Mouse (Mus musculus): ENCODE data around the gene Tspan2. TPM values are rescaled to one million over a fixed set of nuclear protein-coding genes. Genes with fewer than 3 reads are reported as not detected.
A peak's percentile ranks its signal among the peaks of the same experiment; 100 is the strongest.

The Tspan2 gene
- polyA plus RNA-seq, 1 experiment from 2014 or later, result 8.6 TPM

- H3K9ac ChIP-seq (replicated peaks), result no peak overlapping the region
- 0 out of 2 replicates have a peak, but pooled peaks cover 3% of the 10 kb centered on the region for H3K4me1 ChIP-seq
- WGBS, result 90% methylated on average over 8 of the region's 8 CpGs
- H3K27me3 ChIP-seq, result 0 out of 2 replicates have a peak, but pooled peaks cover 8% of the 10 kb centered on the region
- H3K4me3 ChIP-seq, result no peak overlapping the region
- H3K27ac ChIP-seq (replicated peaks), result no peak overlapping the region
- H3K36me3 ChIP-seq, result no peaks in the 10 kb centered on the region
- H3K9me3 ChIP-seq, result no peaks in the 10 kb centered on the region
- H3K4me2 ChIP-seq (replicated peaks), result no peak overlapping the region
- no peak for ATAC-seq (ENCODE audit: low FRiP score, low read depth)
Measured at GRCm38 (mm10) chr3:102715839-102716238, 18.5 kb upstream of the Tspan2 start.

GRCm38 (mm10) chr3:102717586-102718285, 16.6 kb upstream of the Tspan2 start:
- no peak for ATAC-seq (ENCODE audit: low FRiP score, low read depth)
- Histone ChIP-seq H3K9ac (replicated peaks) (no peak overlapping the region), H3K9me3 (no peaks in the 10 kb centered on the region), H3K4me2 (replicated peaks) (no peak overlapping the region), H3K27me3 (0 out of 2 replicates have a peak, but pooled peaks cover 8% of the 10 kb centered on the region), H3K27ac (replicated peaks) (no peak overlapping the region), H3K4me1 (0 out of 2 replicates have a peak, but pooled peaks cover 3% of the 10 kb centered on the region), H3K36me3 (no peaks in the 10 kb centered on the region), H3K4me3 (no peak overlapping the region)
- 52% methylated on average over 3 of the region's 3 CpGs for WGBS

DNA sequence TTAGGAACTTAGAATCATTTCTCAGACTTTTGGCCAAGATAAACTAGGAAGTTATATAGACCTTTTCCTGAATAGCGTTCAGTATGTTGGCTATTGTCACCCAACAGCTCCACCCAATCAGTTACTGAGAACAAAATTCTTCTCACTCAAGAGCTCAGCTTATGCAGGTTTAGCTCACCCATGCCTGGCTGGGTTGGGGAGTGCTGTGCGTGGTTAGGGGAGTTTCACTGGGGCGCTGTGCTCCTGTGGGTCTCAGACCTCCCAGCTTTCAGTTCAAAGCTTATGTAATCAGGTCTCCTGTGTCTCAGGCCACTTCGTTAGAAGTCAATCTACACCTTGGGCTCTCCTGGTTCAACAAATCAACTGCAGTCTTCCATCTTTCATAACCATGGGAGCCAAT, 11.2 kb upstream of the Tspan2 start:
- H3K27me3 ChIP-seq, result no peaks in the 10 kb centered on the region
- WGBS, result 74% methylated on average over 4 of the region's 4 CpGs
- ATAC-seq (ENCODE audit: low FRiP score, low read depth), result no peak

GRCm38 (mm10) chr3:102723841-102724570, 10.3 kb upstream of the Tspan2 start:
- H3K4me2 ChIP-seq (replicated peaks), result no peak overlapping the region
- H3K36me3 ChIP-seq, result no peaks in the 10 kb centered on the region
- no peak overlapping the region for H3K27ac ChIP-seq (replicated peaks)
- no peaks in the 10 kb centered on the region for H3K27me3 ChIP-seq
- H3K4me1 ChIP-seq, result 0 out of 2 replicates have a peak, but pooled peaks cover 4% of the 10 kb centered on the region
- no peak overlapping the region for H3K9ac ChIP-seq (replicated peaks)
- no peak for ATAC-seq (ENCODE audit: low FRiP score, low read depth)
- H3K4me3 ChIP-seq, result no peak overlapping the region
- H3K9me3 ChIP-seq, result no peaks in the 10 kb centered on the region
- 73% methylated on average over 6 of the region's 6 CpGs for WGBS

More for the DNA sequence above, 11.2 kb upstream of the Tspan2 start:
- no peak overlapping the region for H3K4me3 ChIP-seq
- H3K4me1 ChIP-seq, result 0 out of 2 replicates have a peak, but pooled peaks cover 4% of the 10 kb centered on the region
- no peaks in the 10 kb centered on the region for H3K36me3 ChIP-seq
- H3K27ac ChIP-seq (replicated peaks), result no peak overlapping the region
- no peaks in the 10 kb centered on the region for H3K9me3 ChIP-seq
- no peak overlapping the region for H3K9ac ChIP-seq (replicated peaks)
- no peak overlapping the region for H3K4me2 ChIP-seq (replicated peaks)

DNA sequence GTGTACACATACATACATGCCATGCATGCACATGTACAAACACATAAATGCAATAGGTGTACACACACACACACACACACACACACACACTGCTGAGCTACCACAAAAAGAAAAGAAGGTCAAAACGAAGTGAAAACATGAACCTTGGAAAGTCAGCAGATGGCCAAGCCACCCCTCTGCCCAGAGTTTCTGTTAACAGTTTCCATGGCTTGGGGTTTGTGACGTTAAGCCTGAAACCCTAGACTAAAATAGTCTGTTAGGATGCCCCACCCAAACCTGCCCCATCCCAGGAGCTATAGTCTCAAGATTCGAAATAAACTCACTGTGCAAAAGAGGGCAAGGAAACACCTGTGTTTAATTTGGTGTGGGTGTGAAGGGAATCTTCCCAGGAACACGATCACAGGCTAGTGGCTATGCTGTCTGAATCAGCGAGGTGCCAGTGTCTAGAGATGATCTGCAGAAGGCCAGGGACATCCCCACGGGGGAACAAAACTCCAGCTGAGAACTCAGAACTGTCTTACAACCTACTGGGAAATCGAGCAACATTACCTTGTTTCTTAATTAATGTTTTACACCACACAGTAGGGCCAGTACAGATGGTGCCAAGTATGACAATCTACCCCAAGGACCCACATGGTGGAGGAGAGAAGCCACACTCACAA, 9.4 kb upstream of the Tspan2 start:
- WGBS, result 79% methylated on average over 7 of the region's 7 CpGs

GRCm38 (mm10) chr3:102729416-102729815, 4.9 kb upstream of the Tspan2 start:
- Histone ChIP-seq H3K4me1 (peaks cover 5% of the 10 kb centered on the region; the same call in 1 of the 2 replicates), H3K9me3 (no peaks in the 10 kb centered on the region), H3K27me3 (peaks cover 14% of the 10 kb centered on the region; the same call in 1 of the 2 replicates), H3K9ac (replicated peaks) (no peak overlapping the region), H3K36me3 (no peaks in the 10 kb centered on the region), H3K4me2 (replicated peaks) (no peak overlapping the region), H3K27ac (replicated peaks) (no peak overlapping the region), H3K4me3 (no peak overlapping the region)
- ATAC-seq (ENCODE audit: low FRiP score, low read depth), result no peak
- WGBS, result 67% methylated on average over 5 of the region's 5 CpGs

More for the DNA sequence above, 9.4 kb upstream of the Tspan2 start:
- no peak overlapping the region for H3K4me3 ChIP-seq
- no peak overlapping the region for H3K9ac ChIP-seq (replicated peaks)
- no peak overlapping the region for H3K4me2 ChIP-seq (replicated peaks)
- no peaks in the 10 kb centered on the region for H3K9me3 ChIP-seq
- no peaks in the 10 kb centered on the region for H3K27me3 ChIP-seq
- no peak for ATAC-seq (ENCODE audit: low FRiP score, low read depth)
- H3K4me1 ChIP-seq, result 0 out of 2 replicates have a peak, but pooled peaks cover 4% of the 10 kb centered on the region
- no peaks in the 10 kb centered on the region for H3K36me3 ChIP-seq
- no peak overlapping the region for H3K27ac ChIP-seq (replicated peaks)

DNA sequence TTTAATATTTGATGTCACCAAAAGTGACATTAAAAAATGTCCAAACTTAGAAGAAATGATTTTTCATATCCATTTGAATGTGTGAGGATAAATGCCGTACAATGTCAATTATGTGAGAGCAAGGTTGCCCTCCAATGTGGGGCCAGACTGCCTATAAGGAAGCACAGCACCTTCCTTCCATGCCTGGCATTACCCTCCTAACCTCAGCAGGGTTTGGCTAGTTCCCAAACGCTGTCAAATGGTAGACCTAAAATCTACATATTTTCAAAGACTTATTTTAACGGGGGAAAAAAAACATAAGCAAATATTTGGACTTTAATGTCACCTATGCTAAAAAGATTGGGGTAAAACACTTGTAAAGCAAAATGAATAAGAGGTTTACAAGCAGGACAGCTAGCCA, 3.2 kb upstream of the Tspan2 start:
- Histone ChIP-seq H3K9me3 (no peaks in the 10 kb centered on the region), H3K4me2 (replicated peaks) (no peak overlapping the region), H3K27me3 (peaks cover 14% of the 10 kb centered on the region; the same call in 1 of the 2 replicates), H3K4me3 (no peak overlapping the region), H3K27ac (replicated peaks) (no peak overlapping the region), H3K36me3 (no peaks in the 10 kb centered on the region), H3K9ac (replicated peaks) (no peak overlapping the region), H3K4me1 (peaks cover 16% of the 10 kb centered on the region)
- WGBS, result 75% methylated on average over 3 of the region's 3 CpGs
- no peak for ATAC-seq (ENCODE audit: low FRiP score, low read depth)

DNA sequence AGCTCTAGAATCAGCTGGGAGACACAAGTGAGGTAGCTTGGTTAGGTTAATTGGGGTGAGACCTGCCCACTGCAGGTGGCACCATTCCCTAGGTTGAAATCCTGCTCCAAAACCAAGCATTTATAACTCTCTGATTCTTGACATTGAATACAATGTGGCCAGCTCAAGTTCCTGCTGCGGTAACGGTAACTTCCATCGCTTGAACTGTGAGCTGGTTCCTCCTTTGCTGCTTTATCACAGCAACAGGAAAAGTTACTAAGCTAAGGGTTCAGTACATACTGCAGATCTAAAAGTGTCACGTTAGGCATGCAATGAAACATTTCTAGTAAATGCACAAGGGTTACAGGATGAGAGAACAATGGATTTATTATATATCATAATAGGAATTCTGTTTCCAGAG, 1.7 kb upstream of the Tspan2 start:
- H3K9me3 ChIP-seq, result no peaks in the 10 kb centered on the region
- WGBS, result 93% methylated on average over 4 of the region's 4 CpGs
- no peak overlapping the region for H3K4me2 ChIP-seq (replicated peaks)
- ATAC-seq (ENCODE audit: low FRiP score, low read depth), result no peak
- peaks cover 18% of the 10 kb centered on the region for H3K4me1 ChIP-seq
- H3K27ac ChIP-seq (replicated peaks), result no peak overlapping the region
- no peak overlapping the region for H3K9ac ChIP-seq (replicated peaks)
- H3K4me3 ChIP-seq, result no peak overlapping the region
- peaks cover 14% of the 10 kb centered on the region; the same call in 1 of the 2 replicates for H3K27me3 ChIP-seq
- H3K36me3 ChIP-seq, result no peaks in the 10 kb centered on the region

DNA sequence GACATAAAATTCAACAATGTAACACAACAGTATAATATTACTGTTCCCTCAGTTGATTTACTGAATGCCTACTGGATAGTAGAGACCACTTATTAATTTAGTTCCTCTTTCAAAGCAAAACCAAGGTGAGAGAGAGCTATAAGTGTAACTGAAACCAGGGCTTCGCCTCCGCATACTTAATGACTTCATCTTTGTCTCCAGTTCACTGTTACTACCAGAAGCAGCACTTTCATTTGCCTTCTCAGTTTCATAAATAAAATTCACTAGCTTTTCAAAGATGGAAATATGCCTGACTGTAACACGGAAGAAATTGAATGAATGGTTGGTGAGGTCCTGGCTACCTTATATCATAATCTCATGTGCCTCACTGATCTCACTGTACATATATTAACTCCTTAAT, 1.3 kb upstream of the Tspan2 start:
- H3K36me3 ChIP-seq, result no peaks in the 10 kb centered on the region
- 98% methylated on average over 3 of the region's 3 CpGs for WGBS
- H3K4me3 ChIP-seq, result no peak overlapping the region
- H3K27ac ChIP-seq (replicated peaks), result no peak overlapping the region
- no peak overlapping the region for H3K4me2 ChIP-seq (replicated peaks)
- no peak overlapping the region for H3K9ac ChIP-seq (replicated peaks)
- H3K9me3 ChIP-seq, result no peaks in the 10 kb centered on the region
- ATAC-seq (ENCODE audit: low FRiP score, low read depth), result no peak
- peaks cover 14% of the 10 kb centered on the region; the same call in 1 of the 2 replicates for H3K27me3 ChIP-seq
- peaks cover 18% of the 10 kb centered on the region for H3K4me1 ChIP-seq

DNA sequence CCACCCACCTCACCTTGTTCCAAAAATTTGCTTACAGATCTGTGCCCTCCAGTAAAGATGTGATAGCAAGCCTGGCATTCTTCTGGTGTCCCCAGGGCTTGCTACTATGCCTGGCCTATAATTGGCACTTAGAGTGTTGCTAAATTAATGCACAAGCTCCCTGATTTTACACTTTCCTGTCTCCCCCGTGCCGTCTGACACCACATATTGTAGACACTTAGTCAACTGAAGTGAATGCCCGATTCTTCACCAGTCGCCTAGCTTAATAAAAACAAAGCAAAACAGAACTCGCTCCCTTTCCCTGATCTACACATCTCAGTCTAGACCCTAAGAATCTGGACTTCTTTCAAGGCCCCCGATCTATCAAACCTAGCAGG, 405 bp upstream of the Tspan2 start:
- Histone ChIP-seq H3K27ac (replicated peaks) (no peak overlapping the region), H3K4me3 (peak overlapping the region; percentile 76), H3K9ac (replicated peaks) (peak overlapping the region; percentile 75), H3K9me3 (no peaks in the 10 kb centered on the region), H3K27me3 (peaks cover 14% of the 10 kb centered on the region; the same call in 1 of the 2 replicates), H3K4me1 (peaks cover 22% of the 10 kb centered on the region), H3K36me3 (no peaks in the 10 kb centered on the region), H3K4me2 (replicated peaks) (peak overlapping the region; percentile 68)
- WGBS, result 45% methylated on average over 6 of the region's 6 CpGs
- no peak for ATAC-seq (ENCODE audit: low FRiP score, low read depth)

DNA sequence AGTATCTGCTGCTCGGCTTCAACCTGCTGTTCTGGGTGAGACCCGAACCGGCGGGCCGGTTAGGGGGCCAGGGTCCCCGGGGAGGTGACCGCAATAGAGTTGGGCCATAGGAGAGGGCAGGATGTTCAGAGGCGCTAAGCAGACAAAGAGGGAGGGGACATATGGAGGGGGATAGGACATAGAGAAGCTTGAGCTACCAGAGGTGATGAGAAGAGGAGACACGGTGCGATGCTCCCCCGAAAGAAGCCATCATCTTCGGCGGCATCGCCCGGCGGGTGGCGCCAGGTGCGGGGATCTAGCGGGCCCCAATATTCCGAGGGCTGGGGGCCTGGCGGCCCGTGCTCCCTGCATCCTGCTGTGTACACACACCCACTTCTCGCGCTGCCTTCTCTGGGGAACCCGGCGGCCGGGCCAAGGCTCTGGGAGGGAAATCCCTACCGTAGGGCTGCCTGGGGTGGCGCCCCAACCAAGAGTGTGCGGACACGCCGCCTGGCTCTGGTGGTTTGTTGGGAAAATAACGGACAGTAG, 766 bp downstream of the Tspan2 start:
- H3K4me1 ChIP-seq, result peaks cover 22% of the 10 kb centered on the region
- peak; percentile 84 for ATAC-seq (ENCODE audit: low FRiP score, low read depth)
- peak overlapping the region; percentile 75 for H3K9ac ChIP-seq (replicated peaks)
- WGBS, result under 1% methylated on average over 33 of the region's 33 CpGs
- no peaks in the 10 kb centered on the region for H3K36me3 ChIP-seq
- H3K27ac ChIP-seq (replicated peaks), result peak overlapping the region; percentile 40; the same call in 1 of the 2 replicates
- peaks cover 14% of the 10 kb centered on the region; the same call in 1 of the 2 replicates for H3K27me3 ChIP-seq
- no peaks in the 10 kb centered on the region for H3K9me3 ChIP-seq
- peak overlapping the region; percentile 68 for H3K4me2 ChIP-seq (replicated peaks)
- peak overlapping the region; percentile 76 for H3K4me3 ChIP-seq
